Mouse (Mus musculus) forebrain, embryonic 14.5 days (tissue): Measurements from ENCODE around the gene Ptprt. TPM values are rescaled to one million over a fixed set of nuclear protein-coding genes. Genes with fewer than 3 reads are reported as not detected.

ENCODE experiments used
- ATAC-seq: fragments of 200-750 bp; cut with Nextera tagmentation; 2 replicates; pipeline ENCODE4 v1.8.0; 2017; ENCODE audit warnings: mild to moderate bottlenecking, moderate library complexity
- DNase-seq: peaks from one replicate; pipeline ENCODE4 v3.0.0-alpha.2; 2015; ENCODE audit warnings: low spot score
- H3K27ac ChIP-seq: fragments of 300-500 bp; sonication (generic); 2 replicates; pipeline ENCODE4 v1.5.1; 2014; ENCODE audit warnings: low read depth, mild to moderate bottlenecking, control low read depth, low read length, moderate library complexity
- H3K27me3 ChIP-seq: fragments of 300-500 bp; sonication (generic); replicated peaks from 2 replicates; pipeline ENCODE4 v1.6.1; 2014; ENCODE audit warnings: low read length, control low read depth, mixed read lengths; ENCODE audit not compliant: control insufficient read depth, insufficient read depth
- H3K36me3 ChIP-seq: fragments of 300-500 bp; sonication (generic); 2 replicates; pipeline ENCODE4 v1.6.1; 2014; ENCODE audit warnings: low read length, control low read depth; ENCODE audit not compliant: control insufficient read depth, insufficient read depth
- H3K4me1 ChIP-seq: fragments of 300-500 bp; sonication (generic); 2 replicates; pipeline ENCODE4 v1.6.1; 2014; ENCODE audit warnings: antibody characterized with exemption, low read length, control low read depth; ENCODE audit not compliant: control insufficient read depth, insufficient read depth
- H3K4me2 ChIP-seq: fragments of 300-500 bp; sonication (generic); 2 replicates; pipeline ENCODE4 v1.6.1; 2014; ENCODE audit warnings: mild to moderate bottlenecking, control low read depth, low read length
- H3K4me3 ChIP-seq: fragments of 300-500 bp; sonication (generic); 2 replicates; pipeline ENCODE4 v1.5.1; 2014; ENCODE audit warnings: low read depth, low read length, control low read depth
- H3K9ac ChIP-seq: fragments of 300-500 bp; sonication (generic); 2 replicates; pipeline ENCODE4 v1.6.1; 2014; ENCODE audit warnings: mild to moderate bottlenecking, low read length, control low read depth, moderate library complexity
- H3K9me3 ChIP-seq: fragments of 300-500 bp; sonication (generic); replicated peaks from 2 replicates; pipeline ENCODE4 v1.6.1; 2016; ENCODE audit warnings: low read length, control low read depth, mixed read lengths; ENCODE audit not compliant: control insufficient read depth
- WGBS: fragments of 180-500 bp; shearing (Covaris S2); extraction: QIAGEN DNeasy Blood & Tissue Kit; methylation state at CpG from one replicate; pipeline ENCODE4 v1.1.7; 2014; 5-methylcytosine and 5-hydroxymethylcytosine counted together
- polyA plus RNA-seq: library from polyadenylated mRNA; unstranded; fragments of >200 nt; fragmentation: Nextera tagmentation; extraction: Ambion mirVana; gene quantifications from 2 replicates; pipeline ENCODE4 v1.2.1, GENCODE M21; 2014

Ptprt gene
- polyA plus RNA-seq, 1 experiment from 2014 or later = 3.6 TPM

DNA sequence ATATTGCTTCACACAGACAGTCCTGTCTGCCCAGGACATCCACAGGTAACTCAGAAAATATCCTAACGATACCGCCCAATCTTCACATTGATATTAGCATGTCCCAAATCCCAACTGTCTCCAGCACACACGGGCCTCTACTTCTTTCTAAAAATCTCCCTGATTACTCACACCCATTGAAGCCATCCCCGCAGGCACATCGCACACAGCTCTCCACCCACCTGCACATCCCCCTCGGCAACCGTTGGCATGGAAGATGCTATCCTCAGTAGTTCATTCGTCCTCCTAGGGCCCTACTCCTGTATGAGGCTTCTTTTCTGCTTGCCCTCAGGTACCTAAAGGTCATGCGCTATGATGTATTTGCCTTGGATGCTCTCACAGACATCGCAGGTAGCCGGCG, 89.9 kb downstream of the Ptprt start:
- no peaks in the 10 kb centered on the region for H3K9me3 ChIP-seq
- H3K27me3 ChIP-seq = no peaks in the 10 kb centered on the region
- H3K36me3 ChIP-seq = no peaks in the 10 kb centered on the region
- no peaks in the 10 kb centered on the region for H3K4me1 ChIP-seq
- 92% methylated on average over 12 of the region's 12 CpGs for WGBS
- no peak overlapping the region for H3K9ac ChIP-seq
- DNase-seq (no peak), ATAC-seq (no peak)
- H3K4me2 ChIP-seq = no peak overlapping the region
- H3K27ac ChIP-seq = no peak overlapping the region
- no peak overlapping the region for H3K4me3 ChIP-seq

- Histone ChIP-seq H3K4me1 (no peaks in the 10 kb centered on the region), H3K36me3 (no peaks in the 10 kb centered on the region), H3K9ac (no peak overlapping the region), H3K9me3 (no peaks in the 10 kb centered on the region), H3K27ac (no peak overlapping the region), H3K4me2 (no peak overlapping the region), H3K27me3 (no peaks in the 10 kb centered on the region), H3K4me3 (no peak overlapping the region)
- DNase-seq (no peak), ATAC-seq (no peak)
- 85% methylated on average over 6 of the region's 6 CpGs for WGBS
These were observed 92.4 kb downstream of the Ptprt start for GRCm38 (mm10) chr2:162568308-162569100.

GRCm38 (mm10) chr2:162548312-162548711, 112.6 kb downstream of the Ptprt start:
- Histone ChIP-seq H3K36me3 (no peaks in the 10 kb centered on the region), H3K4me3 (no peak overlapping the region), H3K9me3 (no peaks in the 10 kb centered on the region), H3K27me3 (no peaks in the 10 kb centered on the region), H3K4me1 (0 out of 2 replicates have a peak, but pooled peaks cover 2% of the 10 kb centered on the region), H3K4me2 (no peak overlapping the region), H3K9ac (no peak overlapping the region), H3K27ac (no peak overlapping the region)
- 40% methylated on average over 8 of the region's 8 CpGs for WGBS
- ATAC-seq (no peak), DNase-seq (peak; percentile 77)

GRCm38 (mm10) chr2:162531638-162532037, 129.3 kb downstream of the Ptprt start:
- DNase-seq (peak; percentile 33), ATAC-seq (no peak)
- H3K9ac ChIP-seq = no peak overlapping the region
- H3K36me3 ChIP-seq = no peaks in the 10 kb centered on the region
- H3K27me3 ChIP-seq = no peaks in the 10 kb centered on the region
- no peak overlapping the region for H3K4me2 ChIP-seq
- H3K9me3 ChIP-seq = no peaks in the 10 kb centered on the region; the same call in 1 of the 2 replicates
- 49% methylated on average over 7 of the region's 7 CpGs for WGBS
- H3K4me3 ChIP-seq = no peak overlapping the region
- no peaks in the 10 kb centered on the region for H3K4me1 ChIP-seq
- no peak overlapping the region for H3K27ac ChIP-seq

DNA sequence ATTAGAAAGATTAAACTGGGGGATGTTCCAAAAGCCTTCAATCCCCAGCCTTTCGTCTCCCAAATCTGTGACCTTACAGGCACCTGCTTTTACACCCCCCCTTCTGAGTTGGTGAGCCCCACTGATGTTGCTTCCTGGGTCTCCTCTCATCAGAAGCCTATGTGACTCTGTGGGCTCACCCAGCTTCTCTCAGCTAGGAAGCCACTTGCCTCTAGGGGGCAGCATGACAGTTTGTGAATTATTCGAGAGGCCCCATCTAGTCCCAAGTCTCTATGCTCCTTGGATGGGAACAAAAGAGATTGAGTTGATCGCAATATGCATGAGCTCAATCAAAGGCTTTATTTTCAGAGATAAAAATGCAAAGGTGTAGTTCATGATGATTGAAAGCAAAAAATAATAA, 132.0 kb downstream of the Ptprt start:
- Histone ChIP-seq H3K27me3 (no peaks in the 10 kb centered on the region), H3K9ac (no peak overlapping the region), H3K4me1 (no peaks in the 10 kb centered on the region), H3K36me3 (no peaks in the 10 kb centered on the region), H3K4me3 (no peak overlapping the region), H3K4me2 (no peak overlapping the region), H3K27ac (no peak overlapping the region), H3K9me3 (no peaks in the 10 kb centered on the region)
- 93% methylated on average over 3 of the region's 3 CpGs for WGBS
- no peak for ATAC-seq
- peak; percentile 27 for DNase-seq

DNA sequence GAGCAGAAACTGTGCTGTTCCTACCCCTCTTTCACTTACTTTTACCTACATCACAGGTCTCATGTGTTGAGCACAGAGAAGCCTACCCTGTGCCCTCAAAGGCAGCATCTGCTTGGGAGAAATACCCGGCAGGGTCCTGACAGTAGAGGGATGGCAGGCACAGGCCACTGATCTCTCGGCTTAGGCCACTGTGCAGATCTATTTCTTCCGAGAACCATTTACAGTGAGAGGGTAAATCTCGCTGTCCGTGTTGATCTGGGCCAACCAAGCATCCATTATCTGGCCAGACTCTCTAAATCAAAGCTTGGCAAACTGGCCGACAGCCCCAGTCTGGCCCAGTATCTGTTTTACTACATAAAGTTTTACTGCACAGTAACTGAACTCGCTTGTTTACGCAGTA, 145.0 kb downstream of the Ptprt start:
- no peaks in the 10 kb centered on the region for H3K9me3 ChIP-seq
- no peak overlapping the region for H3K4me3 ChIP-seq
- no peaks in the 10 kb centered on the region for H3K36me3 ChIP-seq
- no peaks in the 10 kb centered on the region for H3K4me1 ChIP-seq
- no peaks in the 10 kb centered on the region for H3K27me3 ChIP-seq
- no peak overlapping the region for H3K9ac ChIP-seq
- no peak for DNase-seq
- ATAC-seq = no peak
- H3K4me2 ChIP-seq = no peak overlapping the region
- 90% methylated on average over 8 of the region's 8 CpGs for WGBS
- no peak overlapping the region for H3K27ac ChIP-seq

- ATAC-seq (no peak), DNase-seq (no peak)
- Histone ChIP-seq H3K27me3 (no peaks in the 10 kb centered on the region), H3K4me3 (no peak overlapping the region), H3K9ac (no peak overlapping the region), H3K27ac (no peak overlapping the region), H3K4me1 (no peaks in the 10 kb centered on the region), H3K36me3 (no peaks in the 10 kb centered on the region), H3K4me2 (no peak overlapping the region), H3K9me3 (no peaks in the 10 kb centered on the region)
- 86% methylated on average over 4 of the region's 4 CpGs for WGBS
These were observed 147.9 kb downstream of the Ptprt start for GRCm38 (mm10) chr2:162513072-162513471.

GRCm38 (mm10) chr2:162512094-162512493, 148.9 kb downstream of the Ptprt start:
- Histone ChIP-seq H3K27ac (no peak overlapping the region), H3K4me2 (no peak overlapping the region), H3K27me3 (no peaks in the 10 kb centered on the region), H3K9ac (no peak overlapping the region), H3K36me3 (no peaks in the 10 kb centered on the region), H3K4me3 (no peak overlapping the region), H3K4me1 (no peaks in the 10 kb centered on the region), H3K9me3 (no peaks in the 10 kb centered on the region)
- WGBS = 83% methylated on average over 1 of the region's 1 CpGs
- no peak for DNase-seq
- ATAC-seq = no peak

GRCm38 (mm10) chr2:162509016-162509415, 151.9 kb downstream of the Ptprt start:
- no peaks in the 10 kb centered on the region for H3K4me1 ChIP-seq
- H3K4me3 ChIP-seq = no peak overlapping the region
- H3K36me3 ChIP-seq = no peaks in the 10 kb centered on the region
- H3K4me2 ChIP-seq = no peak overlapping the region
- no peaks in the 10 kb centered on the region for H3K9me3 ChIP-seq
- no peaks in the 10 kb centered on the region for H3K27me3 ChIP-seq
- H3K9ac ChIP-seq = no peak overlapping the region
- 59% methylated on average over 5 of the region's 5 CpGs for whole genome bisulfite sequencing
- H3K27ac ChIP-seq = no peak overlapping the region
- ATAC-seq (no peak), DNase-seq (no peak)
